Mouse (Mus musculus): ENCODE measurements around the gene D8Ertd738e. TPM values are rescaled to one million over a fixed set of nuclear protein-coding genes. Genes with fewer than 3 reads are reported as not detected.
A peak's percentile ranks its signal among the peaks of the same experiment; 100 is the strongest.

Gene D8Ertd738e
- 110 and 143 TPM in 2 replicates for total RNA-seq (2014; rRNA removed)
- polyA plus RNA-seq (2015; fragmentation: Nextera tagmentation; extraction: Ambion mirVana): 274 and 297 TPM in 2 replicates

DNA sequence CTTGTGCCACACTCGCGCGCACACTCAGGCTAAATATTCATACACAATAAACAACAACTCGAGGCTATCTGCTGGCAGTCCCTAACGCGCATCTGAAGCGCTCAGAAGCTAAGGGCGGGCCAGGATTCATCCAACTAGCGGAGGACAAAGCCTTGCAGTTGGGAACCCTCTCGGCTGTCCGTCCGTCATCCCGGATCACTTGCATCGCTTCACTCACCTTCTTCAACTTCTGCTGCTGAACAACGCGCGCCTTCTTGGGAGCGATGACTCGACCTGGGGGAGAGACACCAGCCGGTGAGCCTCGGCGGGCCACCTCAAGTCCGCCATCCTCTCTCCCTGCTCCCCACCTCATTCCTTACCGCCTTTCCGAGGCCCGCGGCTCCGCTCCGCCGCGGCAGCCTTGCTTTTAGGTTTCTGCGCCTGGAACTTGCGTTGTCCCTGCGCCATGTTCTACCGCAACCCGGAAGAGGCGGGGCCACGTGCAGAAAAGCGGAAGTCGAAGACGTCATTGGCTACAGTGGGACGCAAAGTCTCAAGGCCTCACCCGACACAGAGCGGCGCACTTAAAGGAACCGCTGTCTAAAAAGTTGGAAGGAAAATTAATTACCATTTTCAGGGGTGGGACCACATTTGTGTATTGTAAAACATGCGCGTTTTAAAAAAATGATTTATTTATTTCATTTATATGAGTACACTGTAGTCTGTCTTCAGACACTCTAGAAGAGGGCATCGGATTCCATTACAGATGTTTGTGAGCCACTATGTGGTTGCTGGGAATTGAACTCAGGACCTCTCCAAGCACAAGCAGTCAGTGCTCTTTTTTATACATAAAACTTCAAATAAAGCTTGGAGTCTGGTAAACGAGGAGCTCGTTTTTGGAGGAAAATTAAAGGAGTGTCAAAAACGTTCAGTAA, at the start of gene D8Ertd738e:
Gene D8Ertd738e (minus strand): TSS at position 463 of the 914 bp plus-strand sequence.
- peak; percentile 13; the same call in 1 of the 2 replicates for TF ChIP-seq CTCF (IDR thresholded peaks at IDR 0.05)
- H3K27me3 ChIP-seq (ENCODE audit: insufficient read depth, low read length): no peaks in the 10 kb centered on the region
- 3% methylated on average over 52 of the region's 52 CpGs for WGBS
- H3K4me1 ChIP-seq (ENCODE audit: insufficient read depth, low read length): no peaks in the 10 kb centered on the region; the same call in 1 of the 2 replicates
- DNase-seq (ENCODE audit: low spot score) (peak; percentile 95), ATAC-seq (ENCODE audit: low FRiP score) (peak; percentile 92)
- H3K4me2 ChIP-seq (ENCODE audit: low read depth, low read length, poor library complexity, severe bottlenecking): peak within 1 kb of the TSS; percentile 86
- H3K9ac ChIP-seq (replicated peaks; ENCODE audit: low read length, poor library complexity, severe bottlenecking): peak within 1 kb of the TSS; percentile 75
- H3K27ac ChIP-seq (ENCODE audit: low read depth, low read length): peak within 1 kb of the TSS; percentile 79
- peak within 1 kb of the TSS; percentile 77 for H3K4me3 ChIP-seq (ENCODE audit: low read depth, low read length)
- H3K36me3 ChIP-seq (ENCODE audit: insufficient read depth, low read length): peaks cover 50% of the 10 kb centered on the region
- H3K9me3 ChIP-seq (ENCODE audit: low read length): no peaks in the 10 kb centered on the region

DNA sequence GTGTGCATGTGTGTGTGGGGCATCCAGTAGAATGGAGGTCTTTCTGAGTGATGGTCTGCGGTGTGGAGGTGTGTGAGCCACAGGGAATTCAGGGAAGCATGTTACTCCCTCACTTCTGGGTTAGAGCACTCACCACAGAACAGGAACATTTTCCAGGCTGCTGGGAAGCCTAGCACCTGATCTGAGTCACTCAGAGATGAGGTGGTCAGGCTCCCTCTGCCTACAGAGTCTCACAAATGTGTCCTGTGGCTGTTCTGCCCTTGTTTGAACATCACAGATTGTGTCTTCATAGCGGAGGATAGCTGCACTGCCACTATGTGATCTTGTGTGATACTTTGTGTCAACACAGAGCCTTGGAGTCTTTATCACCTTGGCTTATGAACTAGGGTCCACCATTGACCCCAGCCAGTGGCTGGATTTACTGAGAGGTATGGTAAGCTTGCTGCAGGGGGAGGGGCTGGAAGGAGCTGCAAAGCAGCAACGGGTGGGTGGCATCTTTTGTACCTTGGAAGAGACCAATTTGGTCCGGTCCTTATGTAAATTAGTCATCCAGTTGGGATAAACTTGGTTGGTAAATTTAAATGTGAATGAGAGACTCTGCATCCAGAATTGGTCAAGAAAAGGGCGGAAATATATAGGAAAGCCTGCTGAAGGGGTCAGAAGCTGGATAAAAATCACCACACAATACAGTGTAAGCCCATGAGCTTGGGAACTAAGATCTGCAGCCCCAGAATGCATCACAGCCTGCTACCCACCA, 47.7 kb upstream of the D8Ertd738e start:
- H3K36me3 ChIP-seq (ENCODE audit: insufficient read depth, low read length): no peaks in the 10 kb centered on the region
- H3K9ac ChIP-seq (replicated peaks; ENCODE audit: low read length, poor library complexity, severe bottlenecking): no peak overlapping the region
- DNase-seq (ENCODE audit: low spot score) (no peak), ATAC-seq (ENCODE audit: low FRiP score) (no peak)
- no peak for TF ChIP-seq CTCF (IDR thresholded peaks at IDR 0.05)
- no peak overlapping the region for H3K27ac ChIP-seq (ENCODE audit: low read depth, low read length)
- H3K27me3 ChIP-seq (ENCODE audit: insufficient read depth, low read length): no peaks in the 10 kb centered on the region
- no peaks in the 10 kb centered on the region for H3K4me1 ChIP-seq (ENCODE audit: insufficient read depth, low read length)
- 62% methylated on average over 5 of the region's 5 CpGs for WGBS
- no peak overlapping the region for H3K4me3 ChIP-seq (ENCODE audit: low read depth, low read length)
- no peak overlapping the region for H3K4me2 ChIP-seq (ENCODE audit: low read depth, low read length, poor library complexity, severe bottlenecking)
- no peaks in the 10 kb centered on the region for H3K9me3 ChIP-seq (ENCODE audit: low read length)

DNA sequence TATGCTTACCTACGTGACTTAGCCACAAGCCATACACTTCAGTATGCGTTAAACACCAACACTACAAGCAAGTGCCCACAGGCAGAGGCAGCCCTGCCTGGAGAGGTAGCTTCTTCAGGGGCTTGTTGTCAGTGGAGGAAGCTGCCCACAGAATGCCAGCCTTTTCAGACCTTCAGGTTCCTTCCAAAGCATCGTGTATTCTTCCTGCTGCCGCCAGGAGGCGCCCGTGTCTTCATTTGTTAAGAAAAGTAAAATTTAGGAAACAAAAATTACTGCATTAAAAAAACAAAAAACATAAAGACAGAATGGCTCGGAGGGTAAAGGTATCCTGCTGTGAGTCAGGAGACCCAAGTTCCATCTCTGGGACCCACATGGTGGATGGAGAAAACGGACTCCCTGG, 42.2 kb upstream of the D8Ertd738e start:
- Histone ChIP-seq H3K27ac (ENCODE audit: low read depth, low read length) (no peak overlapping the region), H3K4me3 (ENCODE audit: low read depth, low read length) (no peak overlapping the region), H3K9me3 (ENCODE audit: low read length) (no peaks in the 10 kb centered on the region), H3K9ac (replicated peaks; ENCODE audit: low read length, poor library complexity, severe bottlenecking) (no peak overlapping the region), H3K36me3 (ENCODE audit: insufficient read depth, low read length) (no peaks in the 10 kb centered on the region), H3K4me2 (ENCODE audit: low read depth, low read length, poor library complexity, severe bottlenecking) (no peak overlapping the region), H3K27me3 (ENCODE audit: insufficient read depth, low read length) (no peaks in the 10 kb centered on the region), H3K4me1 (ENCODE audit: insufficient read depth, low read length) (no peaks in the 10 kb centered on the region)
- ATAC-seq (ENCODE audit: low FRiP score) (no peak), DNase-seq (ENCODE audit: low spot score) (peak; percentile 70)
- TF ChIP-seq CTCF (IDR thresholded peaks at IDR 0.05): peak; percentile 83
- WGBS: 27% methylated on average over 8 of the region's 8 CpGs

DNA sequence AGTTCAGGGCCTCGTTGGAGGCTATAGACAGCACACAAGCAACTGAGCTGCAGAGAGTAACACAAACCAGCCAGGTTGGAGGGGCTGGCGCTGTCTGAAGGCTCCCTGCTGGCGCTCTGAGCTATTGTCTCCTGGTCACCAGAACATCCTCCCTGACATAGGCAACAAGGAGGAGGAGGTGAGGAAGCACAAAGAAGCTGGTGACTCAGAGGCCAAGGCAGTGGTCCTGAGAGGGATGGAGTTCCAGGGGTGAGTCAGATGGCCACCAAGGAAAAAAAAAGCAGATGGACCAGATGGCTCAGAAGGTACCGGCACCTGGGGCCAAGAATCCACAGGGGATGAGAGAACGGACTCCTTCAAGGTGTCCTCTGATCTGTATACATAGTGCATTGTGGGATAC, 41.6 kb upstream of the D8Ertd738e start:
- no peak overlapping the region for H3K4me3 ChIP-seq (ENCODE audit: low read depth, low read length)
- no peak overlapping the region for H3K27ac ChIP-seq (ENCODE audit: low read depth, low read length)
- 65% methylated on average over 5 of the region's 5 CpGs for WGBS
- no peaks in the 10 kb centered on the region for H3K4me1 ChIP-seq (ENCODE audit: insufficient read depth, low read length)
- H3K36me3 ChIP-seq (ENCODE audit: insufficient read depth, low read length): no peaks in the 10 kb centered on the region
- no peak overlapping the region for H3K9ac ChIP-seq (replicated peaks; ENCODE audit: low read length, poor library complexity, severe bottlenecking)
- no peak overlapping the region for H3K4me2 ChIP-seq (ENCODE audit: low read depth, low read length, poor library complexity, severe bottlenecking)
- H3K9me3 ChIP-seq (ENCODE audit: low read length): no peaks in the 10 kb centered on the region
- TF ChIP-seq CTCF (IDR thresholded peaks at IDR 0.05): no peak
- ATAC-seq (ENCODE audit: low FRiP score): no peak
- no peak for DNase-seq (ENCODE audit: low spot score)
- no peaks in the 10 kb centered on the region for H3K27me3 ChIP-seq (ENCODE audit: insufficient read depth, low read length)

DNA sequence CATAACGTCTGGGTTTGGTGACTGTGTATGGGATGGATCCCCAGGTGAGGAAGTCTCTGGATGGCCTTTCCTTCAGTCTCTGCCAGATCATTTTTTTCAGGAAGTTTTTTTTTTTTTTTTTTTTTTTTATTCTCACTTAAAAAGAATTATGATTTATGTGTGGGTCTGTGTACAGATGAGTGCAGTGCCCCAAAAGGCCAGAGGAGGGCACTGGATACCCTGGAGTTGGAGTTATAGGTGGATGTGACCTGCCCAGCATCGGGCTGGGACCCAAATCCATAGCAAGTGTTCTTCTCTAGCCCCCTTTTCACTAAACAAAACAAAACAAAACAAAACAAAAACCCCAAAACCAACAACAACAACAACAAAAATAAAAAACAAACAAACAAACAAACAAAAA, 39.4 kb upstream of the D8Ertd738e start:
- H3K27me3 ChIP-seq (ENCODE audit: insufficient read depth, low read length): no peaks in the 10 kb centered on the region
- DNase-seq (ENCODE audit: low spot score) (no peak), ATAC-seq (ENCODE audit: low FRiP score) (no peak)
- peak; percentile 54 for TF ChIP-seq CTCF (IDR thresholded peaks at IDR 0.05)
- H3K4me1 ChIP-seq (ENCODE audit: insufficient read depth, low read length): no peaks in the 10 kb centered on the region
- H3K9ac ChIP-seq (replicated peaks; ENCODE audit: low read length, poor library complexity, severe bottlenecking): no peak overlapping the region
- no peak overlapping the region for H3K27ac ChIP-seq (ENCODE audit: low read depth, low read length)
- H3K36me3 ChIP-seq (ENCODE audit: insufficient read depth, low read length): no peaks in the 10 kb centered on the region
- WGBS: 60% methylated on average over 2 of the region's 2 CpGs
- H3K9me3 ChIP-seq (ENCODE audit: low read length): no peaks in the 10 kb centered on the region
- H3K4me2 ChIP-seq (ENCODE audit: low read depth, low read length, poor library complexity, severe bottlenecking): no peak overlapping the region
- no peak overlapping the region for H3K4me3 ChIP-seq (ENCODE audit: low read depth, low read length)

All from midbrain, postnatal 0 days (tissue).